Mouse (Mus musculus) neural tube, embryonic 15.5 days (tissue): ENCODE results near the gene Wnt10b. TPM values are rescaled to one million over a fixed set of nuclear protein-coding genes. Genes with fewer than 3 reads are reported as not detected.

Experiments used
- ATAC-seq: fragments of 200-750 bp; cut with Nextera tagmentation; 2 replicates; pipeline ENCODE4 v1.8.0; 2017; ENCODE audit warnings: mild to moderate bottlenecking, moderate TSS enrichment, moderate library complexity; ENCODE audit not compliant: low FRiP score
- H3K27ac ChIP-seq: fragments of 300-500 bp; sonication (generic); replicated peaks from 2 replicates; pipeline ENCODE4 v1.5.1; 2015; ENCODE audit warnings: mild to moderate bottlenecking, inconsistent platforms
- H3K27me3 ChIP-seq: fragments of 300-500 bp; sonication (generic); replicated peaks from 2 replicates; pipeline ENCODE4 v1.6.1; 2015; ENCODE audit warnings: inconsistent platforms
- H3K36me3 ChIP-seq: fragments of 300-500 bp; sonication (generic); 2 replicates; pipeline ENCODE4 v1.6.1; 2015; ENCODE audit warnings: inconsistent platforms
- H3K4me1 ChIP-seq: fragments of 300-500 bp; sonication (generic); 2 replicates; pipeline ENCODE4 v1.6.1; 2015; ENCODE audit warnings: inconsistent platforms
- H3K4me2 ChIP-seq: fragments of 300-500 bp; sonication (generic); 2 replicates; pipeline ENCODE4 v1.6.1; 2015; ENCODE audit warnings: inconsistent platforms, mild to moderate bottlenecking, moderate library complexity
- H3K4me3 ChIP-seq: fragments of 300-500 bp; sonication (generic); replicated peaks from 2 replicates; pipeline ENCODE4 v1.5.1; 2015; ENCODE audit warnings: mild to moderate bottlenecking, inconsistent platforms
- H3K9ac ChIP-seq: fragments of 300-500 bp; sonication (generic); replicated peaks from 2 replicates; pipeline ENCODE4 v1.6.1; 2015; ENCODE audit warnings: mild to moderate bottlenecking, inconsistent platforms
- H3K9me3 ChIP-seq: fragments of 300-500 bp; sonication (generic); replicated peaks from 2 replicates; pipeline ENCODE4 v1.6.1; 2016; ENCODE audit warnings: inconsistent platforms
- WGBS: fragments of 180-500 bp; shearing (Covaris S2); methylation state at CpG from one replicate; pipeline ENCODE4 v1.1.7; 2015; ENCODE audit warnings: mixed read lengths; 5-methylcytosine and 5-hydroxymethylcytosine counted together
- polyA plus RNA-seq: library from polyadenylated mRNA; unstranded; fragments of >200 nt; fragmentation: Nextera tagmentation; extraction: Ambion mirVana; gene quantifications from 2 replicates; pipeline ENCODE4 v1.2.1, GENCODE M21; 2015

Wnt10b gene
- polyA plus RNA-seq, 1 experiment from 2014 or later = 0.08 TPM

DNA sequence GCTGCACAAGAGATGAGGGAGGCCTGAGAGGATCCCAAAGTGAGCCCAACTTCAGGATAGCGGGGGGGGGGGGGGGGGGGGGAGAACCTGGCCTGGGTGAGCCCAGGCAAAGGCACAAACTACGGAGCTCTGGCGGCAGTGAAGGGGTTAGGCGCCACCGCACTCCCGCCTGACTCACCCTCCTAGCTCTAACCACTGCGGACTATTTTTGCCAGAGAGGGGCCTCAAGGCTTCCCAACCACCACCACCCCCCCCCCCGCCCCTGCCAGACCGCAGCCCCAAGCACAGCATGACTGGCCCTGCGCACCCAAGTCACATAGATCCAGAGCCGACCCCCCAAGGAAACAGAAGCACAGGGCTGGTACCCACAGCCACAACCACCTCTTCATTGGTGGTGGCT, 856 bp upstream of the Wnt10b start:
- Histone ChIP-seq H3K36me3 (no peaks in the 10 kb centered on the region), H3K4me2 (no peak overlapping the region), H3K4me1 (peaks cover 34% of the 10 kb centered on the region), H3K9me3 (no peaks in the 10 kb centered on the region), H3K9ac (no peak overlapping the region), H3K27ac (no peak overlapping the region), H3K4me3 (no peak overlapping the region), H3K27me3 (peaks cover 89% of the 10 kb centered on the region)
- no peak for ATAC-seq
- 5% methylated on average over 8 of the region's 11 CpGs for WGBS

GRCm38 (mm10) chr15:98778191-98778770, 331 bp upstream of the Wnt10b start:
- Histone ChIP-seq H3K27ac (no peak overlapping the region), H3K4me2 (peak overlapping the region; percentile 55), H3K9me3 (no peaks in the 10 kb centered on the region), H3K27me3 (peaks cover 94% of the 10 kb centered on the region), H3K9ac (no peak overlapping the region), H3K36me3 (no peaks in the 10 kb centered on the region), H3K4me3 (peak overlapping the region; percentile 29), H3K4me1 (peaks cover 34% of the 10 kb centered on the region)
- WGBS = under 1% methylated on average over 25 of the region's 25 CpGs
- ATAC-seq = no peak

DNA sequence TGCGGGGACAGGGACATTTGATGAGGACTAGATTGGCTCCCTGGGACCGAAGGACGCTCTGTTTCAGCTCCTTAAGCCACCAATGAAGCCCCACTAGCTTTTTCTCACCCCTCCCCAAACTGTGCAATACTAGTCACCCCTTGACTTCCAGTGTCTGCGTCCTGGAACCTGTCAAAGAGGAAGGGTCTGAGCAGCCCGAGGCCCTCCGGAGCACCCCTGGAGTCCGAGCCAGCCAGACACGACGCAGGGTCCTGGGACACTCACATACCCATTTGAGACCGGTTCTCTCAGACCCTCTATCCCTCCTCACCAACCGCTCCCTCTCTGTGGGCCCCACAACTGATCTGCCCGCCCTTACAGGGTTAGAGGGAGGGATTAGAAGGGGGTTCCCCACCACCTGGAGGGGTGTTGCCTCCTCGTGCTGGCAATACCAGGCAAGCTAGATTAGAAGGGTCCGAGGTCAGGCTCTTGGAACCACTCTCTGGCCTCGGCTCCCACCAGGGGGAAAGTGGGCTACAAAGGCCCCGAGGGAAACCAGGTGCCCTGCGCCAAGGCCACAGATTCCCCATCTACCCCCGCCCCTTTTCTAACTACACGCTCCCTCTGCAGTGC, 839 bp downstream of the Wnt10b start:
- 4% methylated on average over 19 of the region's 19 CpGs for WGBS
- Histone ChIP-seq H3K36me3 (no peaks in the 10 kb centered on the region), H3K9me3 (no peaks in the 10 kb centered on the region), H3K27ac (no peak overlapping the region), H3K4me1 (peaks cover 44% of the 10 kb centered on the region), H3K4me3 (peak overlapping the region; percentile 29), H3K9ac (no peak overlapping the region), H3K4me2 (no peak overlapping the region), H3K27me3 (peaks cover 98% of the 10 kb centered on the region)
- no peak for ATAC-seq

DNA sequence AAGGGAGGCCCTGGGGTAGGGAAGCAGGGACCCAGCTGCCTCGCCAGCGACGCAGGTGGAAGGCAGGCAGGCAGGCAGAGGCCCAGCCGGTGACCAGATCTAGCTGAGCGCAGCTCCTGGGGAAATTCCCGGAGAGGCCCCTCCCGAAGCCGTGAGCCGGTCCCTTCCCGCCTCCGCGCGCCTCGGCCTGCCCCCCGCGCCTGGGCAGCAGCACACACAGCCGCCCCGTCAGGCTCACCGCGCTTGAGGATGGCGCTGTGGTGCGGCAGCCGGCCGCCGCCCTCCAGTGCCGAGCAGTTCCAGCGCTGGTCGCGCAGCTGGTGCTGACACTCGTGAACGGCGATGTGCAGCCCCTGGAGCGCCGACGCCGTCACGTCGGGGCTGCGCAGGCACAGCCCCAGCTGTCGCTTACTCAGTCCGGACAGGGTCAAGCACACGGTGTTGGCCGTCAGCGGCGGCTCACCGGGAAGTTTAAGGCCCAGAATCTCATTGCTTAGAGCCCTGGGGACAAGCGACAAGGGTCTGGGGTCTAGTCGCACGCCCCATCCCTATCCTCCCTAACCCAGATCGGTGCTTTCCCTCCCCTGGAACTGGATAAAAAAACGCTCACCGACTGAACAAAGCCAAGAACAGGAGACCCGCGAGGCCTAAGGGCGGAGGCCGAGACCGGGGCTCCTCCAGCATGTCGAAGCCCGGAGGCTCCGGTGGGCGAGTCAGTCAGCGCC, 1.5 kb downstream of the Wnt10b start:
- Histone ChIP-seq H3K36me3 (no peaks in the 10 kb centered on the region), H3K4me2 (peak overlapping the region; percentile 50), H3K27ac (no peak overlapping the region), H3K9me3 (no peaks in the 10 kb centered on the region), H3K4me3 (peak overlapping the region; percentile 29), H3K4me1 (peaks cover 47% of the 10 kb centered on the region), H3K9ac (no peak overlapping the region; the same call in 1 of the 2 replicates), H3K27me3 (peaks cover 98% of the 10 kb centered on the region)
- under 1% methylated on average over 62 of the region's 62 CpGs for WGBS
- peak; percentile 42; the same call in 1 of the 2 replicates for ATAC-seq

- H3K36me3 ChIP-seq = no peaks in the 10 kb centered on the region
- no peak for ATAC-seq
- H3K4me2 ChIP-seq = no peak overlapping the region
- no peaks in the 10 kb centered on the region for H3K9me3 ChIP-seq
- H3K4me1 ChIP-seq = peaks cover 44% of the 10 kb centered on the region
- H3K4me3 ChIP-seq = no peak overlapping the region
- H3K9ac ChIP-seq = no peak overlapping the region
- 2% methylated on average over 5 of the region's 5 CpGs for WGBS
- no peak overlapping the region for H3K27ac ChIP-seq
- peaks cover 98% of the 10 kb centered on the region for H3K27me3 ChIP-seq
Measured at GRCm38 (mm10) chr15:98775533-98775932, 2.4 kb downstream of the Wnt10b start.

DNA sequence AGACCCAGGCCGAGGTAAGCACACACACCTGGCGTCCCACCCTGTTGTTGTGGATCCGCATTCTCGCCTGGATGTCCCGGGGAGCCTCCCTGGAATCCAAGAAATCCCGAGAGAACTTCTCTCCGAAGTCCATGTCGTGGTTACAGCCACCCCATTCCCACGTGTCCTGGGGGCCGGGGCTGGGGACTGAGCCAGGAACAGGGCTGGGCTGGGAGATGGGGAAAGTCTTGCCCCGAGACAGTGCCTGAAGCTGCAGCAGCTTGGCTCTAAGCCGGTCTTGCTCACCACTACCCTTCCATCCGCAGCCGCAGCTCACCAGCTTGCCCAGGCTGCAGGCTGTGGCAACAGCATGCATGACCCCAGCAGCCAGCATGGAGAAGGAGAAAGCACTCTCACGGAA, 3.9 kb downstream of the Wnt10b start:
- WGBS = 6% methylated on average over 15 of the region's 15 CpGs
- H3K4me1 ChIP-seq = peaks cover 44% of the 10 kb centered on the region
- H3K27me3 ChIP-seq = peaks cover 98% of the 10 kb centered on the region
- H3K9me3 ChIP-seq = no peaks in the 10 kb centered on the region
- no peak for ATAC-seq
- no peak overlapping the region for H3K4me3 ChIP-seq
- H3K4me2 ChIP-seq = no peak overlapping the region
- H3K27ac ChIP-seq = no peak overlapping the region
- no peaks in the 10 kb centered on the region for H3K36me3 ChIP-seq
- no peak overlapping the region for H3K9ac ChIP-seq

GRCm38 (mm10) chr15:98772511-98773211, 5.3 kb downstream of the Wnt10b start:
- WGBS = 3% methylated on average over 36 of the region's 36 CpGs

GRCm38 (mm10) chr15:98771813-98772425, 6.0 kb downstream of the Wnt10b start:
- Histone ChIP-seq H3K9me3 (no peaks in the 10 kb centered on the region), H3K4me2 (peak overlapping the region; percentile 51), H3K4me1 (peaks cover 28% of the 10 kb centered on the region), H3K27ac (no peak overlapping the region), H3K27me3 (peaks cover 88% of the 10 kb centered on the region), H3K36me3 (no peaks in the 10 kb centered on the region), H3K4me3 (peak overlapping the region; percentile 24), H3K9ac (peak overlapping the region; percentile 14; the same call in 1 of the 2 replicates)
- no peak for ATAC-seq
- 4% methylated on average over 12 of the region's 12 CpGs for WGBS

More at GRCm38 (mm10) chr15:98772511-98773211, 5.3 kb downstream of the Wnt10b start:
- Histone ChIP-seq H3K9me3 (no peaks in the 10 kb centered on the region), H3K36me3 (no peaks in the 10 kb centered on the region), H3K27me3 (peaks cover 96% of the 10 kb centered on the region), H3K4me1 (peaks cover 35% of the 10 kb centered on the region), H3K27ac (no peak overlapping the region), H3K4me2 (peak overlapping the region; percentile 51), H3K4me3 (peak overlapping the region; percentile 24), H3K9ac (peak overlapping the region; percentile 14; the same call in 1 of the 2 replicates)
- no peak for ATAC-seq

DNA sequence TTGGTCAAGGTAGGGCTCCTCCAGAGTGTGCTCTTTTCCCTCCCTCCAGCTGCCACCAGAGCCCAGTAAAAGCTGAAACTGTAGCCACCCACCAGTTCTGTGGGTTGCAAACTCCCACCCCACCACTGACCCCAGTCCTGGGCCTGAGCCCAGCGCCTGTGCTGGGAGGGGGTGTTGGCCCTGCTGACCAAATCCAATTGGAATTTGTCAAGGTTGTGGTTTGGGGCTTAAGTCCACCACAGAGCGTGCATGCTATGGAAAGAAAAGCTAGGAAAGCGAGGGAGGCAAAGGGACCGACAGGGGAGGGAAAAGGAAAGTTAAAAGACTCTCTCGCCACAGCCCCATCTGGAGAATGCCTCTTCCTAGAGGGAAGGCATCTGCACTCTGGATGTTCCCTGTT, 9.7 kb downstream of the Wnt10b start:
- Histone ChIP-seq H3K36me3 (no peaks in the 10 kb centered on the region), H3K4me1 (peaks cover 22% of the 10 kb centered on the region), H3K27ac (no peak overlapping the region), H3K9me3 (no peaks in the 10 kb centered on the region), H3K4me2 (no peak overlapping the region), H3K27me3 (peaks cover 67% of the 10 kb centered on the region), H3K4me3 (no peak overlapping the region), H3K9ac (no peak overlapping the region)
- 23% methylated on average over 5 of the region's 5 CpGs for WGBS
- ATAC-seq = no peak

DNA sequence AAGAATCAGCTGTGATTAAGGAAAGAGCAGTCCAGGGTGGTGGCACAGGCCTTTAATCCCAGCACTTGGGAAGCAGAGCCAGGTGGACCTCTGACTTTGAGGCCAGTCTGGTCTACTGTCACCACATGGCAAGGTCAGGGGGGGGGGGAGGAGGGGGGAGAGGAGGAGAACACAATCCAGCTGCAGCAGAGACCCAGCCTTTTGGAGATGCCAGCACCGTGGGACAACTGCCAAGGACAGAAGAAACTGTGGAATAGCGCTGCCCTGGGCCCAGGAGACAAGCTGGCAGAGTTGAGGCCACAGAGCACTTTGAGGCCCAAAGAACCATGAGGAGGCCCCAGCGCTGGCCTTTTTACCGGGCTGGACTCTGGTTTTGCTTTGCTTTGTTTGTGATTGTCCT, 12.0 kb downstream of the Wnt10b start:
- Histone ChIP-seq H3K4me3 (no peak overlapping the region), H3K27ac (no peak overlapping the region), H3K36me3 (no peaks in the 10 kb centered on the region), H3K9ac (no peak overlapping the region), H3K4me2 (no peak overlapping the region), H3K9me3 (no peaks in the 10 kb centered on the region), H3K4me1 (peaks cover 21% of the 10 kb centered on the region), H3K27me3 (peaks cover 45% of the 10 kb centered on the region)
- WGBS = 66% methylated on average over 4 of the region's 4 CpGs
- ATAC-seq = no peak
